Mouse (Mus musculus): ENCODE data around the gene BC048562.

BC048562 gene

DNA sequence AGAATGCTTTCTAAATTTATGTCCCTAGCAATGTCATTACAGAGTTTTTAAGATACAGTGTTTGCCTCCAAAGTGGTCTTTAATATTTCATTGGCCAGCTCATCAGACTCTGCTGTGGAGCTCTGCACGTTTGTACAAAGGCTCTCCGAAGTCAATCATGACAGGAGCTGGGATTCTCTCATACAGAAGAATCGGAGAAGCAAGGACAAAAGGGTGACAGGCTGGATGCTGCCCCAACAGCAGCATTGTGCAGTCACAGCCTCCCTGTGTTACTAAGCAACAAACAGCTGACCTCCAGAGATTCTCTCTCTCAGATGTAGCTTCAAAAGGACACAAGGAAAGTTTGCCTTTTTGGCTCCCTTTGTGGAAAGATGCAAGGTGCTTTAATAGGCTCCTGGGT lies at the start of gene BC048562:
TSS of gene BC048562 (plus strand) at position 301 of the 400 bp plus-strand sequence.
- H3K27me3 ChIP-seq (ENCODE audit: control insufficient read depth, insufficient read depth, low read length, poor library complexity, severe bottlenecking): no peaks in the 10 kb centered on the region
- DNase-seq (ENCODE audit: low read depth, low spot score): no peak
- no peaks in the 10 kb centered on the region for H3K36me3 ChIP-seq (ENCODE audit: control insufficient read depth, insufficient read depth, low read length, poor library complexity, severe bottlenecking)

DNA sequence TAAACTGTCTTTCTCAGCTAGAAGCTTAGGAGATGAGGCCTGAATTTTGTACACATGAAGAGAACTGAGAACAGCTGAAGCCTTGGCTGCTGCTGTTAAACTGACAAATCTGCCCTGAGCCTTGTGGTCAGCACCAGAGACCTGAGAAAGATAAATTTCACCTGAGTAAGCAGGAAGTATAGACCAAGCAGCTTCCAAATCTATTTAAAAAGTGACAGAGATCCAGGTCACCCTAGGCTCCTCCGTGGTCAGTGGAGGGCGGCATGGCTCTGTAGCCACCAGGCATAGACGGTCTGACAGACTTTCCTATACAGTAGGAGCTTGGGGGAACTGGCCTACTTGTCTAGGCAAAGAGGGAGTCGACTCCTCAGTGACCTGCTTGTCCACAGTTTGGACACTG lies 49.5 kb upstream of the BC048562 start:
- no peak for DNase-seq (ENCODE audit: low read depth, low spot score)
- peaks cover 34% of the 10 kb centered on the region for H3K36me3 ChIP-seq (ENCODE audit: control insufficient read depth, insufficient read depth, low read length, poor library complexity, severe bottlenecking)

DNA sequence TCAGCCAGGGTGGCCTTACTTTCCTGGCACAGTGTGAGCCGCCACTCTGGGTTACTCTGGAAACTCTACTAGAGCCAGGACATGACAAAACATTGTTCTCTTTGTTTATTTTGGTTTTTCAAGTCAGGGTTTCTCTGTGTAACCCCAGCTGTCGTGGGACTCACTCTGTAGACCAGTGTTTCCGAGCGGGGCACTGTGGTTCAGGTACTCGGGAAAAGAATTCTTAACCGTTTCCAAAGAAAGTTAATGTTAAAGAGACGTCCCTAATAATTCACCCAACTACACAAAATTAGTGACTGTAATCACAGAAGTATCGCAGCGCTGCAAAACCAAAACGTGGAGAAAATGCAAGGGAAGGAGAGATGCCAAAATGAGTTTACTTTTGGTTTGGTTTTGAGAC lies 47.7 kb upstream of the BC048562 start:
- Histone ChIP-seq H3K27me3 (ENCODE audit: control insufficient read depth, insufficient read depth, low read length, poor library complexity, severe bottlenecking) (no peaks in the 10 kb centered on the region), H3K36me3 (ENCODE audit: control insufficient read depth, insufficient read depth, low read length, poor library complexity, severe bottlenecking) (peaks cover 36% of the 10 kb centered on the region)
- no peak for DNase-seq (ENCODE audit: low read depth, low spot score)

More for the DNA sequence above, 49.5 kb upstream of the BC048562 start:
- no peaks in the 10 kb centered on the region for H3K27me3 ChIP-seq (ENCODE audit: control insufficient read depth, insufficient read depth, low read length, poor library complexity, severe bottlenecking)

DNA sequence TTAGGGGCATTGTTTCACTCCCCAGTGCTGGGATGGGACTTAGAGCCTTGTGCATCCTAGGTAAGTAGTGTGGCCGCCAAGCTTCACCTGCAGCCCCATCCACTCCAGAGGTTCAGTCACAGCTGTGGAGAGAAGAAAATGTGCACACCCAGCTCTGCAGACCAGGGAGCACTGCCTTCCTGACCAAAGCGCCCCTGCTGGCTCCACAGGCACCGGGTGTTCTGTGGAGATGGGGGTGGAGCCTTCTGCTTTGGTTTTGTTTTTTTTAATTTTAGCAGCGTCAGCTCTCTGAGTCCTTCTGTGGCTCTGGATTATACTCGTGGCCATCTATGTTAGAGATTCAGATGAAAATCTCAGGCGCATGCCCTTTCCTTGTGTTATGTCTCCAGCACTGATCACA lies 47.1 kb upstream of the BC048562 start:
- H3K27me3 ChIP-seq (ENCODE audit: control insufficient read depth, insufficient read depth, low read length, poor library complexity, severe bottlenecking): no peaks in the 10 kb centered on the region

DNA sequence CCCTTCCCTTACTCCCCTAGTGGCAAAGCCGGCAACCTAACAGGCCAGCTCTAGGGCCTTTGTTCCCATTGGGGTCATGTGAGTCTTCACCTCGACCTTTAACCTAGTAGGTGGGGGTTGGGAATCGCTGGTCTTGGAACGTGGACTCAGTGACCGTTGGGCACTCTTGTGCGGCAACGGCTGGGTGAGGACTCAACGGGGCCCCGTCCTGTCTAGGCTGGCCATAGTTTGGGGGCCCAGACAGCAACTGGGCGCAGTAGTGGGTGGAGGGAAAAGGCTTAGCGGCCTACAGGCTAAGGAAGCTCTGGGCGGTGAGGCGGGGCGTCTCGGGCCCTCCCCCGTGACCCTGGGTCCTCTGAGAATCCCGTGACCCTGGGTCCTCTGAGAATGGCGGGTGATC lies 43.6 kb upstream of the BC048562 start, which contains the start of gene 1700102P08Rik:
TSS of gene 1700102P08Rik (plus strand) at position 130 of the 400 bp plus-strand sequence.
- Histone ChIP-seq H3K27me3 (ENCODE audit: control insufficient read depth, insufficient read depth, low read length, poor library complexity, severe bottlenecking) (no peaks in the 10 kb centered on the region), H3K36me3 (ENCODE audit: control insufficient read depth, insufficient read depth, low read length, poor library complexity, severe bottlenecking) (peaks cover 26% of the 10 kb centered on the region)
- DNase-seq (ENCODE audit: low read depth, low spot score): no peak

More for the DNA sequence above, 47.1 kb upstream of the BC048562 start:
- peaks cover 37% of the 10 kb centered on the region for H3K36me3 ChIP-seq (ENCODE audit: control insufficient read depth, insufficient read depth, low read length, poor library complexity, severe bottlenecking)
- no peak for DNase-seq (ENCODE audit: low read depth, low spot score)

DNA sequence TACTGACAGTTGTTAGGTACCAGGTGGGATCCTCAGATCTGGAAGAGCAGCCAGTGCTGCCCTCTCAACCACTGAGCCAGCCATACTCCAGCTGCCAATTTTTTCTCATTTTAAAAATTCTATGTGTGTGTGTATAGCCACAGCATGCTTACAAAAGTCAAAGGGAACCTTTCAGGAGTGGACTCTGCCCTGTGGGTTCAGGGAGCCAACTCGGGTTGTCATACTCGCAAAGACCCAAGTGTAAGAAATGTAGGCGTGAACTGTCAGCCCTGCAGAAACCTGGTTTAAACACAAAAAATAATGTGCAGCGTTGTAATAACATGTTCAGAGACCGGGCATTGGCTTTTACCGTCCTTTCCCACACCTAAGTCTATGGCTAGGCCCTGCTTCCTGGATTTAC lies 42.1 kb upstream of the BC048562 start:
- Histone ChIP-seq H3K27me3 (ENCODE audit: control insufficient read depth, insufficient read depth, low read length, poor library complexity, severe bottlenecking) (no peaks in the 10 kb centered on the region), H3K36me3 (ENCODE audit: control insufficient read depth, insufficient read depth, low read length, poor library complexity, severe bottlenecking) (peaks cover 19% of the 10 kb centered on the region)
- no peak for DNase-seq (ENCODE audit: low read depth, low spot score)

DNA sequence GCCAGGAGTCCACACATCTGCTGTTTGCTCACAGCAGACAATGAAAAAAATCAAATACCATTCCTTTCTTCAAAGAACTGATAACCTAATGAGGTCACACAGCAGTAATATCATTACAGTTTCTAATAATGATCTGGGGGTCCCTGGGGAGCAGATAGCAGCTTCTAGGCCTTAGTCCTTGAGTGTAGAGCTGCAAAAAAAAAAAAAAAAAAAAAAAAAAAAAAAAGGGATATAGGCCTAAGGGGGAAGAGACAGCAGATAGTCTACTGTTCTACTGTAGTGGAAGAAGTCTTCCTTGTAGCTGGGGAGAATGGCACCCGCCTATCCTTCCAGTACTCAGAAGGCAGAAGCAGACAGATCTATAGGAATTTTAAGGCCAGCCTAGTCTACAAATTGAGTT lies 40.9 kb upstream of the BC048562 start:
- no peaks in the 10 kb centered on the region for H3K27me3 ChIP-seq (ENCODE audit: control insufficient read depth, insufficient read depth, low read length, poor library complexity, severe bottlenecking)
- no peak for DNase-seq (ENCODE audit: low read depth, low spot score)
- H3K36me3 ChIP-seq (ENCODE audit: control insufficient read depth, insufficient read depth, low read length, poor library complexity, severe bottlenecking): peaks cover 15% of the 10 kb centered on the region

DNA sequence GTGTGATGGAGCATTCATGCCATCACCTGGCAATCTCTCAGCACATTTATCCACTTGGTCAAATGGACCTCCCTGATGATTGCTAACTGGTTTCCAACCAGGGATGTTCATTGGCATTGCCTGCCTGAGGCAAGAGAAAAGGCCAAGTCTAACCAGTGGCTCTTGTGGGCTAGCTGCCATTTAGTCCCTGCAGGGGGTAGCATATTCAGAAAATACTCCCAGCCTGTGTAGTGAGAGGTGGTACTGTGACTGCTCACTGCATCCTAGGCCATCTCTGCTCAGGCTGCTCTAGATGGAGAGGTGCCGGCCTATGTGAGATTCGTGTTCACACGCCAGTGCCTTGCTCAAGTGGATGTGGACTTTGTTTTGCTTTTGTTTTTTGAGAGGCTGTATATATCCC lies 38.0 kb upstream of the BC048562 start:
- no peaks in the 10 kb centered on the region for H3K27me3 ChIP-seq (ENCODE audit: control insufficient read depth, insufficient read depth, low read length, poor library complexity, severe bottlenecking)
- DNase-seq (ENCODE audit: low read depth, low spot score): no peak
- H3K36me3 ChIP-seq (ENCODE audit: control insufficient read depth, insufficient read depth, low read length, poor library complexity, severe bottlenecking): peaks cover 3% of the 10 kb centered on the region; the same call in 1 of the 2 replicates

DNA sequence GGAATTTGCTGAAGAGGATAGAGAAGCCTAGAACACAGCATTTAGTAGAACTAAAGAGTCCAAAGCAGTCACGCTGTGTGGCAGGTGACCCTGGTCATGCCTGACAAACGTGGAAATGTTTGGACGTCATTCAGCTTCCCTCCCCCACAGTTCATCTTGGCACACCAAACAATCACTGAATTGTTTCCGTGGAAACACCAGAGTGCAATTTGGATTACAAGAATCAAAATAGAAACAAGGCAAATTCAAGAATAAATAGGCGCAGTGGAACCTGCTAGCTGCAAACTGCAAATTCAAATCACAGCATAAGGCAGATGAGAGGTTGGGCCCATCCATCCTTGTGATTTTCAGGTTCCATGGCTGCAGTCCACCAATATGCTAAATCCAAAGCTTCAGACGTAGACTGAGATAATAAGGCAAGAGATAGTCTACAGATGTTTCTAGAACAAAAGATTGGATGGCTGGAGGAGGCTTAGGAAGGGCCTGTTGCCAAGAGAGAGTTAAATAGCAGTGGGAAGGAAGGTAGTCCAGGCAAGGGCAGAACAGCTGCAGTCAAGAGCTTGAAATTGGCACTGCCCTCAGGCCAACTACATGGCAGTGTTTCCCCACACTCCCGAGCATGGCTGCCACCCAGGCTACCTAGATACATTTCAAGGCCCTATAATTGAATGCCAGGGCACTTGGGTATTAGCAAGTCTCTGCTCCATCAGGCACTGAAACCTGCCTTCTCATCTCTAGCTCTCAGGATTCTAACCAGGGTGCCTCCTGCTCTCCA lies 34.9 kb upstream of the BC048562 start:
- no peak for DNase-seq (ENCODE audit: low read depth, low spot score)
- H3K27me3 ChIP-seq (ENCODE audit: control insufficient read depth, insufficient read depth, low read length, poor library complexity, severe bottlenecking): no peaks in the 10 kb centered on the region
- H3K36me3 ChIP-seq (ENCODE audit: control insufficient read depth, insufficient read depth, low read length, poor library complexity, severe bottlenecking): no peaks in the 10 kb centered on the region

DNA sequence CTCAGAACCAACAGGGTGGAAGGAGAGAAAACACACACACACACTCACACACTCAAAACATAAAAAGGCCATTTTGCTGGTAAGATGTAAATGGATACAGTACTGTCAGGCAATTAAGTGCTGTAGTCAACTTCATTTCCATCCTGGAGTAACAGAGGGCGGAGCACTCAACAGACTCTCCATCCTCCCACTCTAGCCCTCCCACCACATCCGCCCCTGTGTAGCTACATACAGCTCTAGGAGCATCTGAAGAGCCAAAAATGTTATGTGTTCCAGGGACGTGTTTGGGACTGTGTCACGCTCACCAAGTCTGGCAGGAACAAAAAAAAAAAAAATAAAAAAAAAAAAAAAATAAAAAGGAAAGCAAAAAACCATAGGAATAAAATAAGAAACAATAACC lies 33.2 kb upstream of the BC048562 start:
- DNase-seq (ENCODE audit: low read depth, low spot score): no peak
- Histone ChIP-seq H3K36me3 (ENCODE audit: control insufficient read depth, insufficient read depth, low read length, poor library complexity, severe bottlenecking) (no peaks in the 10 kb centered on the region), H3K27me3 (ENCODE audit: control insufficient read depth, insufficient read depth, low read length, poor library complexity, severe bottlenecking) (no peaks in the 10 kb centered on the region; the same call in 1 of the 2 replicates)

DNA sequence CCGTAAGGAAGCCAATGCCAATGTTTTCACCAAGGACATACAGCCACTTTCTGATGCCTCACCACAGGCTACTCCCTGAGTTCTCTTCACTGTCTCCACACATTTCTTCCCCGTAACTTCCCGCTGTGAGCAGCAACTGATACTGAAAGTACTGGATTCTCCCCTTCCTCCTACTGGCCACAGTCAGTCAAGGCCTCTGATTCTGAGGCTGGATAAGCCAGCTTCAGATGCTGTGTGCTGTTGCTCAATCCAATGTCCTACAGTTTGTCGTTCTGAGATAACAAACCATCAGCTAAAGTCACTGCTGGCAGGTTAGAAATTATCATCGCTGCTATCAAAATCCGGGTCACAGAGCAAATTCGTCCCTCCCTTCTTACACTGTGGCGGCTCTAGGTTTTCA lies 31.8 kb upstream of the BC048562 start:
- H3K27me3 ChIP-seq (ENCODE audit: control insufficient read depth, insufficient read depth, low read length, poor library complexity, severe bottlenecking): no peaks in the 10 kb centered on the region; the same call in 1 of the 2 replicates
- DNase-seq (ENCODE audit: low read depth, low spot score): no peak
- no peaks in the 10 kb centered on the region for H3K36me3 ChIP-seq (ENCODE audit: control insufficient read depth, insufficient read depth, low read length, poor library complexity, severe bottlenecking)

DNA sequence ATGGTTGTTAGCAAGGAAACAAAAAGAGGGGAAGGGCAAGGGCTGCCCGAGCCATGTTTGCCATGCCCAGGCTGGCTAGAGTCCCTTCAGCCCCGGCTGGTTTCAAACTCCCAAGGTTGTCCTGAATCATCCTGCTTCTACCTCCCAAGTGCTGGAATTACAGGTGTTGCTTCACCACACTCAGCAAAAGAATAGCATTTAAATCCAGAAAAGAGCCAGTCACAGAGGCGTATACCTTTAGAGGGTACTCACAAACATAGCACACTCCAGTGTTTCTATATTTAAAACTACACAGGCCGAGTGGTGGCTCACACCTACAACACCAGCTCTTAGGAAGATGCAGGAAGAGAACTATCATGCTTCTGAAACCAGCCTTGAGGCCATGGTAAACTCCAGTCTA lies 26.7 kb upstream of the BC048562 start:
- no peaks in the 10 kb centered on the region; the same call in 1 of the 2 replicates for H3K27me3 ChIP-seq (ENCODE audit: control insufficient read depth, insufficient read depth, low read length, poor library complexity, severe bottlenecking)
- no peaks in the 10 kb centered on the region for H3K36me3 ChIP-seq (ENCODE audit: control insufficient read depth, insufficient read depth, low read length, poor library complexity, severe bottlenecking)
- DNase-seq (ENCODE audit: low read depth, low spot score): no peak

DNA sequence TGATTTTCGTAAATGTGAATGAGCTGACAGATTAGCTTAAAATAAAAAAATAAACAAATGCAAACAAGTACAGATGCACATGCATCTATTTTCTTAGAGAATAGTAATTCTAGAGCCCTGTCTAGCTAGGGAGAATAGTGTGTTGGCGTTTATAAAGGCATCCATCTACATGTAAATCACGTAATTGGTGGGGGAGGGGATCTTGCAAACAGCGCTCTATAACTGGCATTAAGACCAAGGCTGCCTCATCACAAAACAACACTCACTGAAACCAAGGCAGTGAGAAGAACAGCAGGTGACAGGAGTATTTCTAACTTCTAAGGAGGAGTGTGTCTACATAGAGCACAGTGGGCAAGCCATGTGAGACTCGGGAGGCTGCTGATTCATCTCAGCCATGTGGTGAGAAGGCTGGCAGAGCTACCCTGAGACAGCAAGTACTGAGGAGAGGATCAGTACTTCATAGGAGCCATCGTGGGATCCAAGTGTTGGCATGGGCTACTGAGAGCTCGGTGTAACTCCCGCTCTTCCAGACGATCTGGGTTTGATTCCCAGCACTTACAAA lies 24.8 kb upstream of the BC048562 start:
- no peaks in the 10 kb centered on the region for H3K36me3 ChIP-seq (ENCODE audit: control insufficient read depth, insufficient read depth, low read length, poor library complexity, severe bottlenecking)
- H3K27me3 ChIP-seq (ENCODE audit: control insufficient read depth, insufficient read depth, low read length, poor library complexity, severe bottlenecking): no peaks in the 10 kb centered on the region; the same call in 1 of the 2 replicates
- DNase-seq (ENCODE audit: low read depth, low spot score): no peak

DNA sequence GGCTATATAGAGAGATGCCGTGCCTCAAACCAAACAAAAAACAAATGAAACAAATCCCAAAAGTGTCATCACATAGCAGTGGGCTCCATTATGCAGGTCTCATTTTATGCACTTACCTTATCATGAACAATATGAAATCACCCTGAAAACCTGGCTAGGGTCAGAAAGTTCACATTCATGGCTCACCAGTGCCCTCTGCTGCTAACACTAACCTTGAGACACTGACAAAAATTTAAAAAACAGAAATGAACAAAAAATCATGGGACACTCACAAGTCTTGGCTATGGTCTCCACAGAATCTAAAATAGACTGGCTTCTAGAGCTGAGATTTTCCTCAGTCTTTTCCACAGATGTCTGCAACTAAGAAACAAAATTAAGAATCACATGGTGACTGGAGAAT lies 24.1 kb upstream of the BC048562 start:
- Histone ChIP-seq H3K27me3 (ENCODE audit: control insufficient read depth, insufficient read depth, low read length, poor library complexity, severe bottlenecking) (no peaks in the 10 kb centered on the region; the same call in 1 of the 2 replicates), H3K36me3 (ENCODE audit: control insufficient read depth, insufficient read depth, low read length, poor library complexity, severe bottlenecking) (no peaks in the 10 kb centered on the region)
- peak; percentile 50 for DNase-seq (ENCODE audit: low read depth, low spot score)

DNA sequence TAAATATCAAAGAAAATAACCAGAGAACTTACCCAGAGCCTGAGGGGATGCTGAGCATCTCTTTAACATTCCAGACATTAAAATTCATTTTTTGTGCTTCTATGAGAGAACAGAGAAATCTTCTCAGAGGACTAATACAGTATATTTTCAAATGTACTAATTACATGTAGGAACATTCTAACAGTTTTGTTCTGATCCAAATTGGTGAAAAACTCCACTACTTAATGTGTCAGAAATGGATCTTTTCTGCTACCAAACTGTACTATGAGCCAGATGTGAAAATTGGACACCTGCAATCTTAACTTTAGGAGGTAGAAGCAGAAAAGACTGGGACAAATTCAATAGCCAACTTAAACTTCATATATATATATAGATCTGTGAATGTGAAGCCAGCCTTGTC lies 7.9 kb upstream of the BC048562 start, which contains the start of gene Ccdc36:
TSS of gene Ccdc36 (minus strand) at position 101 of the 400 bp plus-strand sequence.
- Histone ChIP-seq H3K36me3 (ENCODE audit: control insufficient read depth, insufficient read depth, low read length, poor library complexity, severe bottlenecking) (no peaks in the 10 kb centered on the region), H3K27me3 (ENCODE audit: control insufficient read depth, insufficient read depth, low read length, poor library complexity, severe bottlenecking) (no peaks in the 10 kb centered on the region)
- no peak for DNase-seq (ENCODE audit: low read depth, low spot score)
